Mouse (Mus musculus) small intestine, adult 2 months (tissue): ENCODE results near the gene Syt8.

Source experiments
- CTCF ChIP-seq: fragments of 200-500 bp; IDR thresholded peaks from 2 replicates; pipeline ENCODE4 v1.5.1; 2012; ENCODE audit warnings: low read depth, mild to moderate bottlenecking, control low read depth, inconsistent platforms, low read length, moderate library complexity, mixed read lengths; ENCODE audit not compliant: insufficient replicate concordance, insufficient read length; ENCODE audit errors: extremely low read depth
- POLR2A ChIP-seq: fragments of 200-500 bp; IDR thresholded peaks from 2 replicates; pipeline ENCODE4 v1.6.1; 2012; ENCODE audit warnings: low read depth, mild to moderate bottlenecking, control low read depth, inconsistent platforms, low read length, moderate library complexity

GRCm38 (mm10) chr7:142394261-142395190 lies 40.1 kb upstream of the Syt8 start:
- TF ChIP-seq CTCF (no peak), POLR2A (no peak)
